Mouse (Mus musculus) cerebellum, adult 2 months (tissue): ENCODE measurements around the gene Gpr4.

ENCODE experiments used
- CTCF ChIP-seq: fragments of 200-500 bp; IDR thresholded peaks from 2 replicates; pipeline ENCODE4 v1.5.1; 2011; ENCODE audit warnings: low read depth, mild to moderate bottlenecking, control low read depth, low read length, moderate library complexity, borderline replicate concordance; ENCODE audit not compliant: insufficient read depth
- POLR2A ChIP-seq: fragments of 200-500 bp; IDR thresholded peaks from 2 replicates; pipeline ENCODE4 v1.6.1; 2011; ENCODE audit warnings: low read length, control low read depth, borderline replicate concordance; ENCODE audit not compliant: insufficient read depth

GRCm38 (mm10) chr7:19224933-19225332 is 12.6 kb downstream of the Gpr4 start:
- TF ChIP-seq CTCF (no peak), POLR2A (no peak)
